Mouse (Mus musculus) embryonic facial prominence, embryonic 14.5 days (tissue): ENCODE results near the gene Ppfia2. TPM values are rescaled to one million over a fixed set of nuclear protein-coding genes. Genes with fewer than 3 reads are reported as not detected.

ENCODE experiments used
- ATAC-seq: fragments of 200-750 bp; cut with Nextera tagmentation; 2 replicates; pipeline ENCODE4 v1.8.0; 2017; ENCODE audit warnings: low read depth, moderate number of reproducible peaks, moderate TSS enrichment
- DNase-seq: peaks from one replicate; pipeline ENCODE4 v3.0.0-alpha.2; 2015; ENCODE audit warnings: low spot score
- H3K27ac ChIP-seq: fragments of 300-500 bp; sonication (generic); replicated peaks from 2 replicates; pipeline ENCODE4 v1.5.1; 2014; ENCODE audit warnings: low read depth, mild to moderate bottlenecking, low read length, moderate library complexity
- H3K27me3 ChIP-seq: fragments of 300-500 bp; sonication (generic); replicated peaks from 2 replicates; pipeline ENCODE4 v1.6.1; 2014; ENCODE audit warnings: low read length; ENCODE audit not compliant: control insufficient read depth, insufficient read depth
- H3K36me3 ChIP-seq: fragments of 300-500 bp; sonication (generic); 2 replicates; pipeline ENCODE4 v1.6.1; 2014; ENCODE audit warnings: low read length, mixed read lengths; ENCODE audit not compliant: control insufficient read depth, insufficient read depth
- H3K4me1 ChIP-seq: fragments of 300-500 bp; sonication (generic); 2 replicates; pipeline ENCODE4 v1.6.1; 2014; ENCODE audit warnings: antibody characterized with exemption, low read length; ENCODE audit not compliant: control insufficient read depth, insufficient read depth
- H3K4me2 ChIP-seq: fragments of 300-500 bp; sonication (generic); 2 replicates; pipeline ENCODE4 v1.6.1; 2014; ENCODE audit warnings: low read depth, mild to moderate bottlenecking, low read length, moderate library complexity, mixed read lengths
- H3K4me3 ChIP-seq: fragments of 300-500 bp; sonication (generic); 2 replicates; pipeline ENCODE4 v1.5.1; 2014; ENCODE audit warnings: low read depth, mild to moderate bottlenecking, low read length
- H3K9ac ChIP-seq: fragments of 300-500 bp; sonication (generic); 2 replicates; pipeline ENCODE4 v1.6.1; 2014; ENCODE audit warnings: low read depth, mild to moderate bottlenecking, low read length, moderate library complexity, mixed read lengths
- H3K9me3 ChIP-seq: fragments of 300-500 bp; sonication (generic); 2 replicates; pipeline ENCODE4 v1.6.1; 2016; ENCODE audit warnings: low read length; ENCODE audit not compliant: control insufficient read depth
- WGBS: fragments of 180-500 bp; shearing (Covaris S2); extraction: QIAGEN DNeasy Blood & Tissue Kit; methylation state at CpG from one replicate; pipeline ENCODE4 v1.1.7; 2014; 5-methylcytosine and 5-hydroxymethylcytosine counted together
- polyA plus RNA-seq: library from polyadenylated mRNA; unstranded; fragments of >200 nt; fragmentation: Nextera tagmentation; extraction: Ambion mirVana; gene quantifications from 2 replicates; pipeline ENCODE4 v1.2.1, GENCODE M21; 2014

Gene Ppfia2
- polyA plus RNA-seq, 1 experiment from 2014 or later = 2.9 TPM

DNA sequence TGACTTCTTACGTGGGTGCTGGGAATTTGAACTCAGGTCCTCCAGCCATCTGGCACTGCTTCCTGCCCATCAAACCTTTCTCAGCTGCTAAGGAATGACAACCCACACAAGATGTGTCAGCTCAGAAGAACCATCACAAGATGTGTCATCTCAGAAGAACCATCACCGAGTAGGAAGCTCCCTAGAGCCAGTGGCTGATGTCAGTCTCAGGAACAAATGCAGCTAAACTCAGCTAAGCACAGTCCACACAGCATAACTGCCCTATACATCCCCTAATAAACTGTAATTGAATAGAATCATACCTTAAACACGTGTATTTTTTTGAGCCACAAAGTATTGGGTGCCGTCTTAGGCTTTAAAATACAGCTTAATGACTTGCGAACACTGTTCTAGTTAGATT lies 117.7 kb downstream of the Ppfia2 start:
- Histone ChIP-seq H3K27me3 (no peaks in the 10 kb centered on the region), H3K4me2 (no peak overlapping the region), H3K27ac (no peak overlapping the region), H3K9me3 (no peaks in the 10 kb centered on the region), H3K9ac (no peak overlapping the region), H3K4me1 (no peaks in the 10 kb centered on the region), H3K4me3 (no peak overlapping the region), H3K36me3 (no peaks in the 10 kb centered on the region)
- WGBS = 69% methylated on average over 5 of the region's 5 CpGs
- DNase-seq = no peak
- ATAC-seq = no peak

- H3K9me3 ChIP-seq = no peaks in the 10 kb centered on the region
- no peak overlapping the region for H3K9ac ChIP-seq
- 68% methylated on average over 1 of the region's 1 CpGs for WGBS
- no peak for DNase-seq
- H3K27me3 ChIP-seq = no peaks in the 10 kb centered on the region
- no peak overlapping the region for H3K4me2 ChIP-seq
- H3K36me3 ChIP-seq = no peaks in the 10 kb centered on the region
- no peak for ATAC-seq
- no peak overlapping the region for H3K4me3 ChIP-seq
- no peaks in the 10 kb centered on the region for H3K4me1 ChIP-seq
- no peak overlapping the region for H3K27ac ChIP-seq
These were observed 120.8 kb downstream of the Ppfia2 start for GRCm38 (mm10) chr10:106590944-106591343.

GRCm38 (mm10) chr10:106596976-106597375 lies 126.8 kb downstream of the Ppfia2 start:
- ATAC-seq (no peak), DNase-seq (no peak)
- Histone ChIP-seq H3K36me3 (no peaks in the 10 kb centered on the region), H3K4me1 (no peaks in the 10 kb centered on the region), H3K27me3 (no peaks in the 10 kb centered on the region), H3K4me3 (no peak overlapping the region), H3K9me3 (no peaks in the 10 kb centered on the region), H3K9ac (no peak overlapping the region), H3K27ac (no peak overlapping the region), H3K4me2 (no peak overlapping the region)
- 56% methylated on average over 1 of the region's 1 CpGs for WGBS

DNA sequence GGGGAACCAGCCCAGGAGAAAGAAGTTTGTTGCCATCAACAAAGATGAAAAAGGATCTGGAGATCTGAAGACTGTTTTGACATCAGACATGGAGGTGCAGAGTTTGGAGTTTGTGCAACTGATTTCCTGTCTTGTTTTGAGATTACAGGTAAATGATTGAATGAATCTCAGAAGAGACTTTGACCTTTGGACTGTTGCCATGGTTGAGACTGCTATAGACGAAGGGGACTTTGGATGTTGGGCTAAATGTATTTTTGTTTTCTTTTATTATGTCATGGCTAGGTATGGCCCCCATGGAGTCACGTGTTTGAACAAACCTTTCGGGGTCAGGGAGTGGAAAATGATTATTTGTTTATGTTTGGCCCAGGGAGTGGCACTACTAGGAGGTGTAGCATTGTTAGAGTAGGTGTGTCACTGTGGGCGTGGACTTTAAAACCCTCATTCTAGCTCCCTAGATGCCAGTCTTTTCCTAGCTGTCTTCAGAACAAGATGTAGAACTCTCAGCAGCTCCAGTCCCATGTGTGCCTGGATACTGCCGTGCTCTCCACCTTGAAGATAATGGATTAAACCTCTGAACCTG lies 133.3 kb downstream of the Ppfia2 start:
- DNase-seq (no peak), ATAC-seq (no peak)
- H3K27ac ChIP-seq = no peak overlapping the region
- H3K9ac ChIP-seq = no peak overlapping the region
- H3K9me3 ChIP-seq = no peaks in the 10 kb centered on the region
- H3K4me2 ChIP-seq = no peak overlapping the region
- no peaks in the 10 kb centered on the region for H3K4me1 ChIP-seq
- H3K36me3 ChIP-seq = no peaks in the 10 kb centered on the region
- 77% methylated on average over 5 of the region's 5 CpGs for WGBS
- H3K27me3 ChIP-seq = no peaks in the 10 kb centered on the region
- H3K4me3 ChIP-seq = no peak overlapping the region

DNA sequence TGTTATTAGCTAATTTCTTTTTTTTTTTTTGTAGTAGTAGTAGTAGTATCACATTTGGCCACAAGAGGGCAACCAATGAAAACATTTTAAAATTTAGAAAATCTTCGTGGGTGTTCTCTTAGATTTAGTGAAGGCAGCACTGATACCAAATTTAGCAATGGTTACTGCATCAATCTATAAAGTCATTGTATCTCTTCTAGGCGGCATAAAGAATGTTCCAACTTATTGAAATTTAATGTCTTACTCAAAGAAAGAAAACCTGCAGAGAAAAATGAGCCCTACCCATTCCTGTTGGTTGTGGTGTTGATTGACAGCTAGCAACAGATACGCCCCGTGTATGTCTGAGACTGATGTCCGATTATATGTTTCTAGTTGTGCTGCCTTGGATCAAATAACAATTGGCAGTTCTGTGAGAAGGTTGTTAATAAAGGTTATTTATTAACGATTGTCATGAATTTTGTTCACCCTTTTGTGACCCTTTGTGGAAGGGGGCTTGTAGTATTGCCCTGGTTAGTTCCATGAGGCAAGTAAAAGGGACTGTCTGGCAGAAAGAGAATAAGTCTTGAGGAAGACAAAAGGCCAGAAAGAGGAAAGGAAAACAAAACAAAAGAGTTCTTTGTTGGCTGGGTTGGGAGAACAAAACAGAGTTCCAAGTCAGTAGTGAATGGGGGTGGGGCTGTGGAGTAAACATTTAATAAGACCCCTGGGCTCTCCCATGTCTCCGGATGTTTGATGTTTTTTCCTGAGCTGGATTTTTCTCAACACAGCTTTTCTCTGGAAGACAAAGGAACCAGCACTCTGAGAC lies 139.2 kb downstream of the Ppfia2 start:
- WGBS = 11% methylated on average over 7 of the region's 7 CpGs
- H3K27ac ChIP-seq = no peak overlapping the region
- H3K36me3 ChIP-seq = no peaks in the 10 kb centered on the region
- H3K9ac ChIP-seq = no peak overlapping the region
- no peaks in the 10 kb centered on the region for H3K4me1 ChIP-seq
- H3K4me2 ChIP-seq = peak overlapping the region; percentile 48
- peak; percentile 41 for DNase-seq
- no peaks in the 10 kb centered on the region for H3K9me3 ChIP-seq
- peak; percentile 79 for ATAC-seq
- H3K4me3 ChIP-seq = no peak overlapping the region
- no peaks in the 10 kb centered on the region for H3K27me3 ChIP-seq

- no peak overlapping the region for H3K4me3 ChIP-seq
- H3K4me2 ChIP-seq = no peak overlapping the region
- ATAC-seq (no peak), DNase-seq (no peak)
- no peaks in the 10 kb centered on the region for H3K9me3 ChIP-seq
- no peaks in the 10 kb centered on the region for H3K27me3 ChIP-seq
- H3K27ac ChIP-seq = no peak overlapping the region
- 72% methylated on average over 3 of the region's 3 CpGs for WGBS
- no peak overlapping the region for H3K9ac ChIP-seq
- H3K4me1 ChIP-seq = no peaks in the 10 kb centered on the region
- H3K36me3 ChIP-seq = no peaks in the 10 kb centered on the region
These were observed 140.1 kb downstream of the Ppfia2 start for GRCm38 (mm10) chr10:106610222-106610621.

GRCm38 (mm10) chr10:106618194-106618593 lies 148.1 kb downstream of the Ppfia2 start:
- Histone ChIP-seq H3K36me3 (no peaks in the 10 kb centered on the region), H3K27me3 (no peaks in the 10 kb centered on the region), H3K4me3 (no peak overlapping the region), H3K27ac (no peak overlapping the region), H3K4me1 (no peaks in the 10 kb centered on the region), H3K4me2 (no peak overlapping the region), H3K9me3 (no peaks in the 10 kb centered on the region), H3K9ac (no peak overlapping the region)
- 63% methylated on average over 1 of the region's 1 CpGs for WGBS
- ATAC-seq (peak; percentile 15; the same call in 1 of the 2 replicates), DNase-seq (no peak)

DNA sequence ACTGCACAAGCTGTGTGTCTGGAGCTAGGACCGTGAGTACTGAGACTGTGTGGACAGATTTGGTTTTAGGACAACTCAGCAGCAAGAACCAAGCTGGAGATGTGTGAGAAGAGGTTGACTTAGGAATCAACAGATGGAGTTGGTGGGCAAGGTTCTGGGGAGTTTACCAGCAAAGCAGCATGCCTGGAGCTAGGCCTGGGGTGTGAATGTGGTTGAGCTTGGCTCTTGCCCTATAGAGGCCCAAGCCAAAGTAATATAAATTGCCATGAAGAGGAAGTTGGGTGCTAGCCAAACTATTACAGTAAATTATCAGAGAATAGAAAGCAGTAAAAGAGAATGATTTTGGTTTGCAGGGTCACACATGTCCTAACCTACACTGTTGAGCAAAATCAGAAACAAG lies 150.8 kb downstream of the Ppfia2 start:
- ATAC-seq = no peak
- H3K27me3 ChIP-seq = no peaks in the 10 kb centered on the region
- no peaks in the 10 kb centered on the region for H3K36me3 ChIP-seq
- 86% methylated on average over 1 of the region's 1 CpGs for WGBS
- no peak overlapping the region for H3K27ac ChIP-seq
- no peak overlapping the region for H3K9ac ChIP-seq
- no peak overlapping the region for H3K4me3 ChIP-seq
- no peak overlapping the region for H3K4me2 ChIP-seq
- H3K9me3 ChIP-seq = no peaks in the 10 kb centered on the region
- H3K4me1 ChIP-seq = no peaks in the 10 kb centered on the region
- no peak for DNase-seq

DNA sequence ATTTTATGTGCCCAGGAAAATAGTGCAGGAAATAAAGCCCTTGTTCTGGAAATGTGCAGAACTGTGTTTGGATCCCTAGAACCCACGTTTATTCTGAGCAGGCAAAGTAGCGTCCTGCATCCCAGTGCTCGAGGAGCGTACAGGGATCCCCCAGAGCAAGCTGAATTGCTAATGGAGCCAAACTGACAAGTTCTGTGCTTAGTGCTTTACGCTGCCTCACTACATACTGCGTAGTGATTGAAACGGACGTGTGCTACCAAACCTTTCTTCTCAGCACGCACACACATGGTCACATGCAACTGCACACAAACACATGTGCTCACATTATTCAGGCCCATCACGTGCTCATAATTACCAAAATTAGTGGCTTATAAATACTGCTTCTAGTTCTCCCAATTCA lies 153.2 kb downstream of the Ppfia2 start:
- WGBS = 78% methylated on average over 10 of the region's 10 CpGs
- Histone ChIP-seq H3K9me3 (no peaks in the 10 kb centered on the region), H3K4me1 (no peaks in the 10 kb centered on the region), H3K27ac (no peak overlapping the region), H3K36me3 (no peaks in the 10 kb centered on the region), H3K27me3 (no peaks in the 10 kb centered on the region), H3K4me3 (no peak overlapping the region), H3K9ac (no peak overlapping the region), H3K4me2 (no peak overlapping the region)
- ATAC-seq = no peak
- no peak for DNase-seq
